Mouse (Mus musculus): ENCODE results near the gene Il21. TPM values are rescaled to one million over a fixed set of nuclear protein-coding genes. Genes with fewer than 3 reads are reported as not detected.

Il21 gene
- polyA plus RNA-seq, 1 experiment from 2014 or later, result not detected

DNA sequence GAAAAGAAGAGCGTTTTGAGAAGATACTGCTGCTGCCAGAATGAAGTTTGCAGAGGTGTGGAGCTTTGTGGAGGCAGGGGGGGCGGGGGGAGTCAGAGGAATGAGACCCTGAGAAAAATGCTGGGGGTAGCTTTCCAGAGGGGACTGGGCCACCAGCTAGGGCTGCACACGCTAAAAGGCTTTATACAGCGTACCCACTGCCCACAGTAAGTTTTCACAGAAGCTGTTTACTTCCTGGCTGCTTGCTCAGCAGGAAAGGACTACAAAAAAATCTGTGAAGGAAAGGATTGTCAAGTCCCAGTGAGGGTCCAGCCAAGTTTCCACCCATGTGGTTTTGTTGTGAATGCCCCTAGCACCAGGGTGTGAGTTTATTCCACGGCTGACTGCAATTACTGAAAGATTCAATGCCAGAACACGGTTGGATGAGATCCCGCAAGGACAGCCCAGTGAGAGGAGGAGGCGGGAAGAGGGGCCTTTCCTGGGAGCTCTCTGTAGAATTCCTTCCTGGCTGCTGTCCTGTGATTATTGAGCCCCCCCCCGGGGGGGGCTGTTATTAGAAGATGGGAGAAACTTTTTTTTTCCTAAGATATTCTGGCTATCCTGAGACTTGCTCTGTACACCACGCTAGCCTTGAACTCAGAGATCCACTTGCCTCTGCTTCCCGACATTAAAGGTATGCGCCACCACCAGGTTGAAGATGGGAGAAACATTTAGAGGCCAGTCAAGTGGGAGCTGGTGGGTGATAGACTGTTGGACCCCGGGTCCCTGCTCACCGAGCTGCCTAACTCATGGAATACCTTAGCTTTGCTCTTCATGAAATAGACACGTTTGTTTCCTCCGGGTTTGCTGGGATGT is 49.8 kb downstream of the Il21 start:
- Histone ChIP-seq H3K4me1 (ENCODE audit: control insufficient read depth, insufficient read depth, low read length) (peaks cover 9% of the 10 kb centered on the region), H3K4me2 (replicated peaks; ENCODE audit: low read depth, low read length) (no peak overlapping the region), H3K27me3 (ENCODE audit: control insufficient read depth, insufficient read depth, low read length) (no peaks in the 10 kb centered on the region), H3K4me3 (ENCODE audit: low read depth, low read length) (no peak overlapping the region), H3K36me3 (ENCODE audit: control insufficient read depth, insufficient read depth, low read length) (no peaks in the 10 kb centered on the region), H3K9me3 (ENCODE audit: control insufficient read depth, low read depth, low read length) (no peaks in the 10 kb centered on the region), H3K27ac (ENCODE audit: low read length) (no peak overlapping the region), H3K9ac (replicated peaks; ENCODE audit: low read depth, low read length) (no peak overlapping the region)
- 52% methylated on average over 16 of the region's 16 CpGs for WGBS
- ATAC-seq (ENCODE audit: insufficient number of reproducible peaks, insufficient read depth, low FRiP score, low read depth), result no peak

DNA sequence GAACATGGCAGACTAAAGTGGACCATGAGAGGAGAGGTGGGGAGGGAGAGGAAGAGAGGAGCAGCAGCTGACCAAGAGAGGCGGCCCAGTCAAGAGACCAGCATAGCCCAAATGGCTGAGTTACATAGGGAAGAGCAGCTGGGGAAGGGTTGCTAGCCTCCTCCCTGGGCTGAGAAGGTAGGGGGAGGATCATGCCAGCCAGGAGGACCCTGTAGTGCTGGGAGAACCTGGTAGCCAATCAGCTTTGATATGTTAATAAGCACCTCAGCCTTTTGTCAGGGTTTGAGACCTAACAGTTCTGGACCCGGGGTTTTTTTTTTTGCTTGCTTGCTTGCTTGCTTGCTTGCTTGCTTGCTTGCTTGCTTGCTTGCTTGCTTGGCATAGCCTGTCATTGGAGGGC is 51.4 kb downstream of the Il21 start:
- H3K36me3 ChIP-seq (ENCODE audit: control insufficient read depth, insufficient read depth, low read length), result no peaks in the 10 kb centered on the region
- no peak overlapping the region for H3K4me2 ChIP-seq (replicated peaks; ENCODE audit: low read depth, low read length)
- H3K27me3 ChIP-seq (ENCODE audit: control insufficient read depth, insufficient read depth, low read length), result no peaks in the 10 kb centered on the region
- no peaks in the 10 kb centered on the region for H3K9me3 ChIP-seq (ENCODE audit: control insufficient read depth, low read depth, low read length)
- H3K9ac ChIP-seq (replicated peaks; ENCODE audit: low read depth, low read length), result no peak overlapping the region
- H3K4me1 ChIP-seq (ENCODE audit: control insufficient read depth, insufficient read depth, low read length), result peaks cover 9% of the 10 kb centered on the region
- ATAC-seq (ENCODE audit: insufficient number of reproducible peaks, insufficient read depth, low FRiP score, low read depth), result no peak
- 39% methylated on average over 2 of the region's 2 CpGs for WGBS
- no peak overlapping the region for H3K4me3 ChIP-seq (ENCODE audit: low read depth, low read length)
- no peak overlapping the region for H3K27ac ChIP-seq (ENCODE audit: low read length)

DNA sequence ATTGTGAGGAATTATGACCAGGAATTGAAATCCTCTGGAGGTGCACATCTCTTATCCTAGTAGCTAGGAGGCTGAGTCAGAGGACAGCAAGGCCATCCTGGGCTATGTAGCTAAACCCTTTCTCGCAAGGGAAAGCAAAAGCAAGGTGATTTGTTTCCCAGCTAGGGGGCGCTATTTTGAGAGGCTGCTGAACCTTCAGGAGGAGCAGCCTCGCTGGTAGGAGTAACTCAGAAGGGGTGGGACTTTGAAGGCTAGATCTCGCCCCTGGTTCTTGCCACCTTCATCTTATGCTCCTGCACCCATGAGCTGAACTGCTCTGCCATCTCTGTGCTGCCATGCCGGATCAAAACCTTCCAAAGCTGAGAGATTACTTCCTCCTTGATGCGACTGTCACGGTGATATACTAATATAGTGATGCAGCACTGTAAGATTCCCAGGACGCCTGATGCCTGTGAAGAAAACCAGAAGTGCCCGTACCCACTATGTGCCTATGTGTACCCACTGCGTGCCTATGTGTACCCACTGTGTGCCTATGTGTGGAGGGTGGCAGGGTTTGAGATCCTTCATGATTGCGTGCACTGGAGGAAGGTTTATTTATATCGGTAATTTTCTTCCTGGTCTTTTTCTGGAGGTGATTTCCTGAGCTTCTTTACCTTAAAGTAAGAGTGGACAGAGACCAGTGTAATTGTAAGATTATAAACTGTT is 52.2 kb downstream of the Il21 start:
- Histone ChIP-seq H3K36me3 (ENCODE audit: control insufficient read depth, insufficient read depth, low read length) (no peaks in the 10 kb centered on the region), H3K9ac (replicated peaks; ENCODE audit: low read depth, low read length) (no peak overlapping the region), H3K4me2 (replicated peaks; ENCODE audit: low read depth, low read length) (no peak overlapping the region), H3K4me3 (ENCODE audit: low read depth, low read length) (no peak overlapping the region), H3K27me3 (ENCODE audit: control insufficient read depth, insufficient read depth, low read length) (no peaks in the 10 kb centered on the region), H3K4me1 (ENCODE audit: control insufficient read depth, insufficient read depth, low read length) (peaks cover 9% of the 10 kb centered on the region), H3K9me3 (ENCODE audit: control insufficient read depth, low read depth, low read length) (no peaks in the 10 kb centered on the region), H3K27ac (ENCODE audit: low read length) (no peak overlapping the region)
- 82% methylated on average over 12 of the region's 12 CpGs for WGBS
- ATAC-seq (ENCODE audit: insufficient number of reproducible peaks, insufficient read depth, low FRiP score, low read depth), result no peak

DNA sequence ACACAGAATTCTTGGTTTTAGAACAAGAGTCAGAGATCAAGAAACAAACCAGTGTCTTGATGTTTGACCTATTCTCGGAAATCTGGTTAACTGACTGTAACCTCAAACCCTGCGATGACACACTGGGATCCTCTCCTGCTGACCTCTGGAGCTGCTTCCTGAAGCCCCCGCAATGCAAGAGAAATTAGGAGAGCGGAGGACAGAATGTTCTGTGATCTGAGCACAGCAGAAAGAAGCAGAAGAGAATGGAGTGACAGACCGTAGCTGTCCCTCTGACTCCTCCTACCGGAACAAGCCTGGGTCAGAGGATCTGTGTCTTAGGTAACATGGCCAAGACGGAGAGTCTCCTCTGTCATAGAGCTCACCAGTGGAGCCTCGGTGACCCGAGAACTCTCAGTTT is 53.0 kb downstream of the Il21 start:
- H3K27me3 ChIP-seq (ENCODE audit: control insufficient read depth, insufficient read depth, low read length), result no peaks in the 10 kb centered on the region
- 87% methylated on average over 9 of the region's 9 CpGs for WGBS
- H3K4me1 ChIP-seq (ENCODE audit: control insufficient read depth, insufficient read depth, low read length), result peaks cover 9% of the 10 kb centered on the region
- H3K9ac ChIP-seq (replicated peaks; ENCODE audit: low read depth, low read length), result no peak overlapping the region
- H3K36me3 ChIP-seq (ENCODE audit: control insufficient read depth, insufficient read depth, low read length), result no peaks in the 10 kb centered on the region
- ATAC-seq (ENCODE audit: insufficient number of reproducible peaks, insufficient read depth, low FRiP score, low read depth), result no peak
- H3K4me2 ChIP-seq (replicated peaks; ENCODE audit: low read depth, low read length), result no peak overlapping the region
- H3K9me3 ChIP-seq (ENCODE audit: control insufficient read depth, low read depth, low read length), result no peaks in the 10 kb centered on the region
- H3K4me3 ChIP-seq (ENCODE audit: low read depth, low read length), result no peak overlapping the region
- H3K27ac ChIP-seq (ENCODE audit: low read length), result no peak overlapping the region

DNA sequence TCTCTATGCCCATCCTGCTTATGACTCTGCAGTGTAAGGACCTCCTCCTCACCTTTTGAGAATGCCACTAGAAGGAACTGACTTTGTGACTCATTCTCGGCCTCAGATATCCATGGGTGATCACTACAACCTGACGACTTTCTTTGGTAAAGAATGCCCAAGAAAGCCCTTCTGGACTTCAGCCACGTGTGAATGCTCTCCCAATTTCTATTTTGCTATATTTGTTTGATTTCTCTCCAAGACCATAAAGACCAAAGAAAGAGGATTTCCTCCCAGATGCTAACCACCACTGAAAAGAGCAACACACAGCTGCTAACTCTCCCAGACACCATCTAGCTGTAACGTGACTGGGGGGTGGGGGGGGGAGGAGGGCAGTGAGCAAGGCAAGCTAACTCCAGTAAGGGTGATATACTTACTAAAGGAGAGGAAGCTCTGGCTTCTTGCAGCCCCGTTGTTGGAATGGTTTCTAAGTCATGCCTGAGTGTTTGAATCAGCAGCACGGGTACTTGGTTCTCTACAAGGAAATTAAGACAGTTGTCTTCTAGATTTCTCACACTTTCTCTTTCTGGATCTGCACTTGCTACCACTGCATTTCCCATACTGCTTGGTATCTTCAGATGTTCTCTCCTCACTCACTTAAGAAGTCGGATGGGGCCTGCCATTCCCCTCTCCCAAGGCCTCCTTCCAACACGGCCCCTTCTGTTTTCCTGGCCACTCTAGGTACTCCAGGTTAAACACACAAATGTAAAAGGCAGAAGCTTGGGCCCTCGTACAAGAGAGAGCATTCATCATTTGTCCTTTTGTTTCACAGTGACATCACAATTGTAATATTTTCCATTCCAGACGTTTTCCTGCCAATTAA is 57.5 kb downstream of the Il21 start:
- no peaks in the 10 kb centered on the region for H3K4me1 ChIP-seq (ENCODE audit: control insufficient read depth, insufficient read depth, low read length)
- H3K36me3 ChIP-seq (ENCODE audit: control insufficient read depth, insufficient read depth, low read length), result no peaks in the 10 kb centered on the region
- H3K9ac ChIP-seq (replicated peaks; ENCODE audit: low read depth, low read length), result no peak overlapping the region
- no peak overlapping the region for H3K4me3 ChIP-seq (ENCODE audit: low read depth, low read length)
- H3K27ac ChIP-seq (ENCODE audit: low read length), result no peak overlapping the region
- H3K9me3 ChIP-seq (ENCODE audit: control insufficient read depth, low read depth, low read length), result no peaks in the 10 kb centered on the region
- 62% methylated on average over 10 of the region's 10 CpGs for WGBS
- no peak for ATAC-seq (ENCODE audit: insufficient number of reproducible peaks, insufficient read depth, low FRiP score, low read depth)
- H3K4me2 ChIP-seq (replicated peaks; ENCODE audit: low read depth, low read length), result no peak overlapping the region
- no peaks in the 10 kb centered on the region for H3K27me3 ChIP-seq (ENCODE audit: control insufficient read depth, insufficient read depth, low read length)

DNA sequence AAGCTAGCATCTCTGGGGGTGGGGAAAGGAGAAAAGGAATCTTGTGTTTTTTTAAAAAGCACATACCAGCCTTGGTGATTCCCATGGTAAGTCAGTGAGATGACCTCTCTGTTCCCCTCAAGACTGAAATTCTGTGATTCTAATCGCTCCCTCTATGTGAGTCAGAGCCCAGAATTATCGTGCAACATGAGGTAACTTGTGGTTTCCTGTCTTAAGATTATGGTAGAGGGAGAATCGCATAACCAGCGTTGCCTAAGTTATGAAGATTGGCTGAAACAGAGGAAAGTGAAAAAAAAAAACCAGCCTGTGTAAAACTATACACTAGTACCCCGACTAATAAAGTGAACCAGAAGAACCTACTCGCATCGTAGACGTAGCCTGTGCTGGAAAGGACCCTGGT is 59.2 kb downstream of the Il21 start:
- Histone ChIP-seq H3K4me1 (ENCODE audit: control insufficient read depth, insufficient read depth, low read length) (no peaks in the 10 kb centered on the region), H3K27ac (ENCODE audit: low read length) (no peak overlapping the region), H3K9ac (replicated peaks; ENCODE audit: low read depth, low read length) (no peak overlapping the region), H3K4me2 (replicated peaks; ENCODE audit: low read depth, low read length) (no peak overlapping the region), H3K36me3 (ENCODE audit: control insufficient read depth, insufficient read depth, low read length) (no peaks in the 10 kb centered on the region), H3K9me3 (ENCODE audit: control insufficient read depth, low read depth, low read length) (no peaks in the 10 kb centered on the region), H3K27me3 (ENCODE audit: control insufficient read depth, insufficient read depth, low read length) (no peaks in the 10 kb centered on the region), H3K4me3 (ENCODE audit: low read depth, low read length) (no peak overlapping the region)
- WGBS, result 87% methylated on average over 8 of the region's 8 CpGs
- no peak for ATAC-seq (ENCODE audit: insufficient number of reproducible peaks, insufficient read depth, low FRiP score, low read depth)

Small RNAs within 50 kb of the gene (microRNA-seq; reads per million reads assigned to microRNA genes)
- not detected for gene Gm24169

Other genes starting within 250 kb of the Il21 start
- 0.23 and 1.1 TPM in 2 replicates for gene Adad1, start 169.1 kb downstream of the Il21 start, polyA plus RNA-seq (2014; fragmentation: Nextera tagmentation; extraction: Ambion mirVana)
- gene Il2, start 106.7 kb downstream of the Il21 start, polyA plus RNA-seq (2014; fragmentation: Nextera tagmentation; extraction: Ambion mirVana), result 0.38 and 0.52 TPM in 2 replicates
- gene Bbs12, start 79.9 kb upstream of the Il21 start, polyA plus RNA-seq (2014; fragmentation: Nextera tagmentation; extraction: Ambion mirVana), result 8.1 and 9.2 TPM in 2 replicates
- gene Cetn4, start 80.1 kb upstream of the Il21 start, polyA plus RNA-seq (2014; fragmentation: Nextera tagmentation; extraction: Ambion mirVana), result 2.0 and 2.3 TPM in 2 replicates
- gene Fgf2, start 115.7 kb upstream of the Il21 start, polyA plus RNA-seq (2014; fragmentation: Nextera tagmentation; extraction: Ambion mirVana), result 2.4 and 3.1 TPM in 2 replicates
- gene Spata5, start 187.3 kb upstream of the Il21 start, polyA plus RNA-seq (2014; fragmentation: Nextera tagmentation; extraction: Ambion mirVana), result 40.8 and 42.2 TPM in 2 replicates
- gene Nudt6, start 187.6 kb upstream of the Il21 start, polyA plus RNA-seq (2014; fragmentation: Nextera tagmentation; extraction: Ambion mirVana), result 5.9 and 7.1 TPM in 2 replicates